Mouse (Mus musculus): Measurements from ENCODE around the gene Btnl9. TPM values are rescaled to one million over a fixed set of nuclear protein-coding genes. Genes with fewer than 3 reads are reported as not detected.

Gene Btnl9
- polyA plus RNA-seq, 1 experiment from 2014 or later = 1.5 TPM

DNA sequence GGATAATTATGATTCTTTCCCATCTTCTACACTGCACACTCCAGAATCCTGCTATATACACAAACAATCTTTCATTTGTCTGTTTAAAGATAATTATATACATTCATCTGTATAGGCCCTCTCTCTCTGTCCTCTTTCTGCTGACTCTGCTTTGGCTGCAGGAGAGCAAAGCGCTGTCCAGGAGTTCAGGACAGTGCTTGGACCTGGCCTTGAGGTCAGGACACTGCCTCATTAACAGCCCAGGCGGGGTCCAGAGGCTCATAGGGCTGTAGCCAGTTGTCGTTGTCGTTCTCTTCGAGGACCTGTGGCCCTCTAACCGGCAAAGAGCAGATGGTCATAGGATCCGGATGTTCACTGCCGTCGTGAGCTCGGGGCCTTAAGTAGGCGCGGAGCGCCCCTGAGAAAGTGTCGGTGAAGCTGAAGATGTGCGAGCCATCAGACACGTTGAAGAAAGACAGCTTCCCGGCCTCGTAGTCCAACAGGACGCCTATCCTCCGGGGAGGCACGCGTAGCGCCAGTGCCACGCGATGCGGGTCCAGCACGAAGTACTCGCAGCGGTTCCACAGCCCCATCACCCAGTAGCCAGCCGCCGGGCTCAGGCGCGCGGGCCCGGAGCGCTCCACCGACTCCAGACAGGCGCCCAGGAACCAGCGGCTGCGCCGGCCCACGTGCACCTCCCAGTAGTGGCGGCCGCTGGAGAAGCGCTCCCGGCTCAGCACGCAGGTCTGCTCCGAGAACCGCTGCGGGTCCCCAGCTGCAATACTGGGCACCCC lies 17.9 kb downstream of the Btnl9 start:
- H3K9ac ChIP-seq (ENCODE audit: low read depth, low read length) = peak overlapping the region; percentile 53; the same call in 1 of the 2 replicates
- peak; percentile 5 for DNase-seq (ENCODE audit: low spot score)

DNA sequence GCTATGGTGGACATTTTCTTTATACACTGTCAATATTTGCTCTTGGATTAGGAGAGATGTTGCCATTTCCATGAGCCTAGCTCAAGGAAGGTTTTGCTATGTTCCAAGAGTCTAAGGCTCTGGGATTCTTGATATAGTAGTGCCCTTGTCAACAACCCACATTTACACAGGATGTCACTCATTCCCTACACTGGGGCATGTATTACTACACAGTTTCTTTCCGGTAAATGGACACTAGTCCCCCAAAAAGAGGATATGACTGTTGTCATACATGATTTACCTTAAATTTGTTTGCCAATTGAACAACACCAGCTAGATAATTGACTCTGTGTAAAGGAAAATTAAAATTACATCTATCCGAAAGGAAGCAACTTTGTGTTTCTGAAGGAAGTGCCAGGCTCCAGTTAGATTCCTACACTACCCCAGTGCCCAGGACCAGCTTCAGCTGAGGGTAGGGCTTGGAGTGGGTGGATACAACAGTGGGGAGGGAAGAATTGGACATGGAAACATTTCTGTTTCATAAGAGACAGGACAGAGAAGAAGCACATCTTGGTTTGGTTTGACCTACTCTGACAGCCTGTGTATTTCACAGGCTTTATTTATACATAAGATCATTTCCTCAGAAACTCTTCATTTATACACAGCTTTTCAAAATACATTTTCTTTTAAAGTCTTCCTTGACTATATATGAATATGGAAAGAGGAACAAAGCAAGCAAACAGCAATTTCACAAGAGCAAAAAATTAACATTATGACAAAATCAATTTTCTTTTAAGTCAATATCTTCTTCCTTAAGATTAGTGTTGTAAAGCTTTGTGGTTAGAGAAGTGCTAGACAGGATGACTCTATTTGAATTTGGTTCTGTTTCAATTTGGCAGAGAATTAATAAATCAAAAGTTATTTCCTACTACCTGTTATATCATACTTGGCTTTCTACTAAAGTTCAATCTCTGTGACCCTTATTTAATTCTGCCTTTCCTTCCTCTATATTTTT lies 29.8 kb downstream of the Btnl9 start:
- H3K27ac ChIP-seq (replicated peaks; ENCODE audit: low read depth, low read length) = no peak overlapping the region
- 84% methylated on average over 2 of the region's 2 CpGs for WGBS
- DNase-seq (ENCODE audit: low spot score) = no peak
- no peaks in the 10 kb centered on the region for H3K4me1 ChIP-seq (ENCODE audit: control insufficient read depth, insufficient read depth, low read length)
- H3K9ac ChIP-seq (ENCODE audit: low read depth, low read length) = no peak overlapping the region
- H3K4me2 ChIP-seq (ENCODE audit: low read depth, low read length) = no peak overlapping the region
- H3K36me3 ChIP-seq (ENCODE audit: control insufficient read depth, insufficient read depth, low read length) = no peaks in the 10 kb centered on the region
- no peak for ATAC-seq (ENCODE audit: low read depth)
- no peak overlapping the region for H3K4me3 ChIP-seq (ENCODE audit: low read depth, low read length)
- H3K9me3 ChIP-seq (ENCODE audit: control insufficient read depth, low read length) = no peaks in the 10 kb centered on the region
- H3K27me3 ChIP-seq (replicated peaks; ENCODE audit: control insufficient read depth, insufficient read depth, low read length) = no peaks in the 10 kb centered on the region; the same call in 1 of the 2 replicates

More for the DNA sequence above, 17.9 kb downstream of the Btnl9 start:
- ATAC-seq (ENCODE audit: low read depth) = no peak; the same call in 1 of the 2 replicates
- Histone ChIP-seq H3K4me1 (ENCODE audit: control insufficient read depth, insufficient read depth, low read length) (no peaks in the 10 kb centered on the region), H3K9me3 (ENCODE audit: control insufficient read depth, low read length) (0 out of 2 replicates have a peak, but pooled peaks cover 10% of the 10 kb centered on the region), H3K36me3 (ENCODE audit: control insufficient read depth, insufficient read depth, low read length) (no peaks in the 10 kb centered on the region), H3K27ac (replicated peaks; ENCODE audit: low read depth, low read length) (no peak overlapping the region), H3K27me3 (replicated peaks; ENCODE audit: control insufficient read depth, insufficient read depth, low read length) (peaks cover 20% of the 10 kb centered on the region), H3K4me2 (ENCODE audit: low read depth, low read length) (peak overlapping the region; percentile 74), H3K4me3 (ENCODE audit: low read depth, low read length) (peak overlapping the region; percentile 36)
- 11% methylated on average over 26 of the region's 50 CpGs for WGBS

GRCm38 (mm10) chr11:49154077-49154476 lies 32.9 kb downstream of the Btnl9 start, which contains the start of gene Olfr1394:
Gene Olfr1394 (plus strand): TSS chr11:49154377.
- no peaks in the 10 kb centered on the region; the same call in 1 of the 2 replicates for H3K27me3 ChIP-seq (replicated peaks; ENCODE audit: control insufficient read depth, insufficient read depth, low read length)
- 69% methylated on average over 1 of the region's 1 CpGs for WGBS
- H3K36me3 ChIP-seq (ENCODE audit: control insufficient read depth, insufficient read depth, low read length) = no peaks in the 10 kb centered on the region
- H3K9ac ChIP-seq (ENCODE audit: low read depth, low read length) = no peak within 1 kb of the TSS
- H3K27ac ChIP-seq (replicated peaks; ENCODE audit: low read depth, low read length) = no peak within 1 kb of the TSS
- H3K4me2 ChIP-seq (ENCODE audit: low read depth, low read length) = no peak within 1 kb of the TSS
- ATAC-seq (ENCODE audit: low read depth) = no peak
- no peak within 1 kb of the TSS for H3K4me3 ChIP-seq (ENCODE audit: low read depth, low read length)
- H3K9me3 ChIP-seq (ENCODE audit: control insufficient read depth, low read length) = no peaks in the 10 kb centered on the region
- H3K4me1 ChIP-seq (ENCODE audit: control insufficient read depth, insufficient read depth, low read length) = no peaks in the 10 kb centered on the region
- no peak for DNase-seq (ENCODE audit: low spot score)

DNA sequence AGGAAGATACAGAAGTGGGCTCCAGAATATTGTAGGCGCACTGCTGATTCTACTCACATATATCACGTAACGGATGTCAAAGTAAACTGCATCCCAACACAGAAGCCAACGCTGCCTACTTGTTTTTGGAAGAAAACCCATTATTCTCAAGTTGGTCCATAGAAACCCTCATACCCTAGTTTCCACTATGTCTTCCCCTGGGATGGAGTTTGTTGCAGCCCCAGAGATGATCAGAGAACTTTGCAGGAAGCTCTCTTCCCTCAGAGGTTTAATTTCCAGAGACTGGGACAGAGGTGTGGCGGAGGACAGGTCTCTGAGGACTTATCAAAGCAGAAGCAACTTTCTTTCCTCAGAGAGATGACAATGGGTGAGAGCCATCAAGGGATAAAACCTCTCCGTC lies 45.0 kb downstream of the Btnl9 start, which contains the start of gene Olfr1395:
Gene Olfr1395 (plus strand): TSS at position 301 of the 400 bp plus-strand sequence.
- Histone ChIP-seq H3K4me3 (ENCODE audit: low read depth, low read length) (no peak within 1 kb of the TSS), H3K9ac (ENCODE audit: low read depth, low read length) (no peak within 1 kb of the TSS), H3K9me3 (ENCODE audit: control insufficient read depth, low read length) (no peaks in the 10 kb centered on the region), H3K4me1 (ENCODE audit: control insufficient read depth, insufficient read depth, low read length) (no peaks in the 10 kb centered on the region), H3K27ac (replicated peaks; ENCODE audit: low read depth, low read length) (no peak within 1 kb of the TSS), H3K36me3 (ENCODE audit: control insufficient read depth, insufficient read depth, low read length) (no peaks in the 10 kb centered on the region), H3K4me2 (ENCODE audit: low read depth, low read length) (no peak within 1 kb of the TSS), H3K27me3 (replicated peaks; ENCODE audit: control insufficient read depth, insufficient read depth, low read length) (no peaks in the 10 kb centered on the region)
- ATAC-seq (ENCODE audit: low read depth) (no peak), DNase-seq (ENCODE audit: low spot score) (no peak)
- 89% methylated on average over 6 of the region's 6 CpGs for WGBS

DNA sequence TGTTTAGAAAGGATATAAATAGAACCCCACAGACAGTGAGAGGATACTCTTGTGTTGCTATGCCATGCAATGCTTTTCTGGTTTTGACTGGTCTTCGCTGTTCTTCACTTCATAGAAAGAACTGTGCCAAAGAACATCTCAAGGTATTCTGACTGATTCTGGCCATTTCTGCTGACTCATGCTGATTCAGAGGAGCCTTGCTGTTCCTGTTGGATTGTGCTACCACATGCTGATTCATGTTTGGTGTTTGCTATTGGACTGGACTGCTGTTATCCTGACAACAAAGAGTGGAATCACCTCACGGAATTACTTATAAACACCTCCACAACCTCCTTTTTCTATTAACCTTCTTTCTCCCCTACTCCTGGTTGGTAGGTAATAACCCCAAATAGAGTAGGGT lies 62.8 kb downstream of the Btnl9 start:
- H3K4me1 ChIP-seq (ENCODE audit: control insufficient read depth, insufficient read depth, low read length) = no peaks in the 10 kb centered on the region
- WGBS = 90% methylated on average over 2 of the region's 2 CpGs
- no peak for ATAC-seq (ENCODE audit: low read depth)
- H3K36me3 ChIP-seq (ENCODE audit: control insufficient read depth, insufficient read depth, low read length) = no peaks in the 10 kb centered on the region
- no peak overlapping the region for H3K9ac ChIP-seq (ENCODE audit: low read depth, low read length)
- no peak overlapping the region for H3K4me3 ChIP-seq (ENCODE audit: low read depth, low read length)
- no peak overlapping the region for H3K4me2 ChIP-seq (ENCODE audit: low read depth, low read length)
- DNase-seq (ENCODE audit: low spot score) = no peak
- H3K27ac ChIP-seq (replicated peaks; ENCODE audit: low read depth, low read length) = no peak overlapping the region
- no peaks in the 10 kb centered on the region for H3K9me3 ChIP-seq (ENCODE audit: control insufficient read depth, low read length)
- no peaks in the 10 kb centered on the region for H3K27me3 ChIP-seq (replicated peaks; ENCODE audit: control insufficient read depth, insufficient read depth, low read length)

GRCm38 (mm10) chr11:49119635-49120034 lies 67.3 kb downstream of the Btnl9 start:
- Histone ChIP-seq H3K4me3 (ENCODE audit: low read depth, low read length) (no peak overlapping the region), H3K27me3 (replicated peaks; ENCODE audit: control insufficient read depth, insufficient read depth, low read length) (no peaks in the 10 kb centered on the region), H3K36me3 (ENCODE audit: control insufficient read depth, insufficient read depth, low read length) (no peaks in the 10 kb centered on the region), H3K27ac (replicated peaks; ENCODE audit: low read depth, low read length) (no peak overlapping the region), H3K4me2 (ENCODE audit: low read depth, low read length) (no peak overlapping the region), H3K4me1 (ENCODE audit: control insufficient read depth, insufficient read depth, low read length) (no peaks in the 10 kb centered on the region), H3K9ac (ENCODE audit: low read depth, low read length) (no peak overlapping the region), H3K9me3 (ENCODE audit: control insufficient read depth, low read length) (no peaks in the 10 kb centered on the region)
- ATAC-seq (ENCODE audit: low read depth) (no peak), DNase-seq (ENCODE audit: low spot score) (no peak)
- WGBS = 79% methylated on average over 3 of the region's 3 CpGs

Other genes with a start within 250 kb of the Btnl9 start
- 2.8 and 3.4 TPM in 2 replicates for gene Psme2b, start 241.0 kb downstream of the Btnl9 start, polyA plus RNA-seq (2014; fragmentation: Nextera tagmentation; extraction: Ambion mirVana)
- gene Olfr56, start 208.3 kb downstream of the Btnl9 start, polyA plus RNA-seq (2014; fragmentation: Nextera tagmentation; extraction: Ambion mirVana) = 0.08 TPM in 1 of 2 replicates, not detected in the other
- gene 9930111J21Rik1, start 207.8 kb downstream of the Btnl9 start, polyA plus RNA-seq (2014; fragmentation: Nextera tagmentation; extraction: Ambion mirVana) = 0.39 and 0.51 TPM in 2 replicates
- gene Gm12185, start 194.9 kb downstream of the Btnl9 start, polyA plus RNA-seq (2014; fragmentation: Nextera tagmentation; extraction: Ambion mirVana) = not detected in 2 replicates
- 0.81 TPM in 1 of 2 replicates, not detected in the other for gene Tgtp1, start 193.0 kb downstream of the Btnl9 start, polyA plus RNA-seq (2014; fragmentation: Nextera tagmentation; extraction: Ambion mirVana)
- 0.59 and 0.81 TPM in 2 replicates for gene 9930111J21Rik2, start 135.9 kb downstream of the Btnl9 start, polyA plus RNA-seq (2014; fragmentation: Nextera tagmentation; extraction: Ambion mirVana)
- 0.11 and 0.28 TPM in 2 replicates for gene Tgtp2, start 123.0 kb downstream of the Btnl9 start, polyA plus RNA-seq (2014; fragmentation: Nextera tagmentation; extraction: Ambion mirVana)
- gene Ifi47, start 110.6 kb downstream of the Btnl9 start, polyA plus RNA-seq (2014; fragmentation: Nextera tagmentation; extraction: Ambion mirVana) = 1.8 and 2.4 TPM in 2 replicates
- 0.08 and 0.46 TPM in 2 replicates for gene Olfr1396, start 72.3 kb downstream of the Btnl9 start, polyA plus RNA-seq (2014; fragmentation: Nextera tagmentation; extraction: Ambion mirVana)
- 0.10 and 0.35 TPM in 2 replicates for gene Olfr1395, start 44.9 kb downstream of the Btnl9 start, polyA plus RNA-seq (2014; fragmentation: Nextera tagmentation; extraction: Ambion mirVana)
- gene Olfr1394, start 32.8 kb downstream of the Btnl9 start, polyA plus RNA-seq (2014; fragmentation: Nextera tagmentation; extraction: Ambion mirVana) = not detected in 2 replicates
- 40.4 and 42.0 TPM in 2 replicates for gene Zfp62, start 16.1 kb upstream of the Btnl9 start, polyA plus RNA-seq (2014; fragmentation: Nextera tagmentation; extraction: Ambion mirVana)
- 66.0 and 67.3 TPM in 2 replicates for gene Mgat1, start 57.0 kb upstream of the Btnl9 start, polyA plus RNA-seq (2014; fragmentation: Nextera tagmentation; extraction: Ambion mirVana)
- gene Olfr1393, start 91.1 kb upstream of the Btnl9 start, polyA plus RNA-seq (2014; fragmentation: Nextera tagmentation; extraction: Ambion mirVana) = 0.10 TPM in 1 of 2 replicates, not detected in the other
- 0.07 TPM in 1 of 2 replicates, not detected in the other for gene Olfr1392, start 98.1 kb upstream of the Btnl9 start, polyA plus RNA-seq (2014; fragmentation: Nextera tagmentation; extraction: Ambion mirVana)
- gene Olfr10, start 117.6 kb upstream of the Btnl9 start, polyA plus RNA-seq (2014; fragmentation: Nextera tagmentation; extraction: Ambion mirVana) = not detected in 2 replicates
- not detected in 2 replicates for gene Olfr1391, start 135.6 kb upstream of the Btnl9 start, polyA plus RNA-seq (2014; fragmentation: Nextera tagmentation; extraction: Ambion mirVana)
- not detected in 2 replicates for gene Olfr1390, start 148.0 kb upstream of the Btnl9 start, polyA plus RNA-seq (2014; fragmentation: Nextera tagmentation; extraction: Ambion mirVana)
- gene Olfr1389, start 235.9 kb upstream of the Btnl9 start, polyA plus RNA-seq (2014; fragmentation: Nextera tagmentation; extraction: Ambion mirVana) = 0.05 TPM in 1 of 2 replicates, not detected in the other
- gene Olfr1388, start 249.5 kb upstream of the Btnl9 start, polyA plus RNA-seq (2014; fragmentation: Nextera tagmentation; extraction: Ambion mirVana) = 0.09 and 0.11 TPM in 2 replicates

Measured in embryonic facial prominence, embryonic 14.5 days (tissue).